Mouse (Mus musculus) bone marrow, adult 2 months (tissue): Measurements from ENCODE around the gene Iqsec2.

Experiments
- CTCF ChIP-seq: fragments of 200-500 bp; IDR thresholded peaks from 2 replicates; pipeline ENCODE4 v1.5.1; 2011; ENCODE audit warnings: low read length, control low read depth; ENCODE audit not compliant: control insufficient read depth, insufficient read depth
- POLR2A ChIP-seq: fragments of 200-500 bp; IDR thresholded peaks from 2 replicates; pipeline ENCODE4 v1.6.1; 2011; ENCODE audit warnings: low read depth, mild to moderate bottlenecking, control low read depth, low read length, borderline replicate concordance; ENCODE audit not compliant: control insufficient read depth

DNA sequence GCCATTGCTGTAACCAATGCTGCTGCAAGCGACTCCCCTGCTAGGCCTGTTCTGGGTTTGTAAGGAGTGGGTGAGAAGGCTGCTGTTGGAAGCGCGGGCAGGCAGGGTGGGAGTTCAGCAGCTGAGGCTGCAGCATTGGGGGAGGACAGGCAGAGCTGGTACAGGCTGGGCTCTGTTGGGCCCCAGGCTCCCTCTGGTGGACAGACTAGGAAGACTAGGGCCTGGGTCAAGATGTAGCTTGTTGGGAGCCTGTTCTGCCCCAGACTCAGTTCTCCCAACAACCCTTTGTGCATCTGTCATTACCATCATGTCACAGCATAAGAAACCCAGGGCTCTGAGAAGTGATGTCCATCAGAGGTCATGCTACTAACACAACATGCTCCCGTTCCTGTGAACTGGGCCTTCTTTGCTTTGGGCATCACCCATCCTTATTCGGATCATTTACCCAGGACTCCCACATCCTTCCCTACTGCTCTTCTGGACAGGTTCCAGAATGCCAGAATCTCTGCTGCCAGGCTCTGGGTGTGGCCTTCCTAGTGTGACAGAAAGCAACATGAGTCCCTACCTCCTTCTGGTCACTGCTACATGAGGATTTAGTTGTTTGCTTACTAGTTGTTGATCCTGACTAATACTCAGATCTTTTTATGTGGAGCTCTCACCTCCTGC lies 3.5 kb downstream of the Iqsec2 start:
- no peak for TF ChIP-seq POLR2A
- TF ChIP-seq CTCF, result peak; percentile 64
